Mouse (Mus musculus): ENCODE measurements at regions not wholly inside any gene's neighbourhood (a gene's known extent, or its start where the extent isn't known, plus 50 kb on each side); places are given as distances from the start of the nearest gene placed in this dataset.

DNA sequence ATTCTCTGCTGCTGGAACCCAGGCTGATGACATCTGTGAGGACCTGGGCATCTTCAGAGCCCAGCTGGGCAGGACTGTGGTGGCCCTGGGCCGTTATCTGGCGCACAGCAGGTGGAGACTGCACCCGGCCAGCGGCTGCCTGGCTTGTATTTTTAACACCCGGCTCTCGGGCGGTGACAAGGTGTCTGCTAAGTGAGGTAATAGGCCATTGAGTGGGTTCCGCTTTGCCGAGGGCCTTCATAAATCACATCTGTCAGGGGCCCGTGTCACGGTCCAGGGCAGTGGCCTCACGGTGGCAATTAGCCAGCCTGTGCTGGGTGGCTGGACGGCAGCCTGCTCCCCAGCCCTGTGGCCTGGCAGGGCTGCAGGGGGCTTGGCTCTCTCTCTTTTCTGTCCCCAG lies 118.8 kb downstream of the Mn1 start:
- no peak overlapping the region for H3K27ac ChIP-seq (ENCODE audit: control insufficient read depth, insufficient read depth, low read depth, low read length, poor library complexity)
- WGBS = 6% methylated on average over 13 of the region's 13 CpGs
- no peak overlapping the region for H3K4me3 ChIP-seq (replicated peaks; ENCODE audit: control insufficient read depth, low read depth, low read length)
- H3K4me1 ChIP-seq (ENCODE audit: control insufficient read depth, insufficient read depth, low read length) = peaks cover 3% of the 10 kb centered on the region
- TF ChIP-seq POLR2A (IDR thresholded peaks at IDR 0.05; ENCODE audit: borderline replicate concordance, control insufficient read depth, low read depth, low read length) = no peak
- TF ChIP-seq CTCF (IDR thresholded peaks at IDR 0.05; ENCODE audit: control insufficient read depth, insufficient read depth, low read length) = no peak

DNA sequence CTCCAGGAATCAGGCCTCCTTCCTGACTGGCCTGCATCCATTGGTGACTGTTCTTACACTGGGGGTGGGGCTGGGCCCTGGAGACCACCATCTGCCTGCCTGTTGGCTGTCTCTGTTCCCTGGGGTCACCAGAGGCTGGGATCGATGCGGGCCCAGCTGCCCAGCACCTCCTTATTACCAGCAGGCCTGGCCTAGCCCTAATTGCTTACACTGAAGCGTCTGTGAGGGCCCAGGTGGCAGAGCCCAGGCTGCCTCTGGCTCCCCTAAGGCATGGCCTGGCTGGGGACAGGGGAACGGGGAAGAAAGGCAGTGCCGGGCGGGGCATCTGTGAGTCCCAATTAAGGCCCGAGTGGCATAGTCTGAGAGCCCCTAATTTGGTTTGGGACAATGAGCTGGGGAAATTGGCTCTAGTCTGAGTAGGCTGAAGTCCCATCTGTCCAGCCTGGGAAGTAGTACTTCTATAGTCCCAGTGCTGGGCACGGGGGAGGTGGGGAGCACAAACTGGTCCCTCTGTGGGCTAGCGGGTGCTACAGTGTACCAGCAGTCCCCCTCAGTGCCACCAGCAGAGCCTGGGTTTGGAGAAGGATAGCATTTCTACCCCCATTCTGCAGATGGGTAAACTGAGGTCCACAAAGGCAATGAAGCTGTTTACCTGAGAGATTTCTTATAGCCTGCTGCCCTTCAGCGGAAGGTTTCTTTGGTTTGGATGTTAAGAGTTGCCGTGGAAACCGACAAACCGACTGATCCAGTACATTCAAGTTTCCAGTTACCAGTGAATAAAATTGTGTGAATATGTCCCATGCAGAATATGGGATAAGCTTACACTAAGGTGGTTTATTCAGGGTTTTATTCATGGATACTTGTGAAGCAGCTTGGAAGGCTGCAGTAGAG lies 121.6 kb downstream of the Mn1 start:
- no peak overlapping the region for H3K27ac ChIP-seq (ENCODE audit: control insufficient read depth, insufficient read depth, low read depth, low read length, poor library complexity)
- peaks cover 3% of the 10 kb centered on the region for H3K4me1 ChIP-seq (ENCODE audit: control insufficient read depth, insufficient read depth, low read length)
- TF ChIP-seq CTCF (IDR thresholded peaks at IDR 0.05; ENCODE audit: control insufficient read depth, insufficient read depth, low read length) (no peak), POLR2A (IDR thresholded peaks at IDR 0.05; ENCODE audit: borderline replicate concordance, control insufficient read depth, low read depth, low read length) (no peak)
- H3K4me3 ChIP-seq (replicated peaks; ENCODE audit: control insufficient read depth, low read depth, low read length) = no peak overlapping the region
- WGBS = 80% methylated on average over 13 of the region's 13 CpGs

DNA sequence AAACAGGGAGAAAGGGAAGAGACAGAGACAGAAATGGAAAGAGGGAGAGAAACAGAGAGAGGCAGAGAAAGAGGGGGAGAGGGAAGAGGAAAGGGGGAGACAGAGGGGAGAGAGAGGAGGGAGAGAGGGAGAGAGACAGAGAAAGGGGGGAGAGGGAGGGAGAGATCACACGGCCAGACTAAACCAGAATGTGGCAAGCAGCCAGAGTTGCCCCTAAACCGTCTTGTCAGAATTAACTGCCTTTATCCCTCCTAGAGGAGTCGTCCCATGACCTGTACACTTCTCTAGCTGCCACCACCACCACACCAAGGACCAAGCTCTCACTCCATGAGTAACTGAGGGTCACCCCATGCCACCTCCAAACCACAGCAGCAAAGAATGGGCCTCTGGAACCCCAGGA lies 123.3 kb downstream of the Mn1 start:
- Histone ChIP-seq H3K4me1 (ENCODE audit: control insufficient read depth, insufficient read depth, low read length) (peaks cover 1% of the 10 kb centered on the region), H3K27ac (ENCODE audit: control insufficient read depth, insufficient read depth, low read depth, low read length, poor library complexity) (no peak overlapping the region), H3K4me3 (replicated peaks; ENCODE audit: control insufficient read depth, low read depth, low read length) (no peak overlapping the region)
- TF ChIP-seq POLR2A (IDR thresholded peaks at IDR 0.05; ENCODE audit: borderline replicate concordance, control insufficient read depth, low read depth, low read length) (no peak), CTCF (IDR thresholded peaks at IDR 0.05; ENCODE audit: control insufficient read depth, insufficient read depth, low read length) (no peak)
- WGBS = 12% methylated on average over 3 of the region's 3 CpGs

DNA sequence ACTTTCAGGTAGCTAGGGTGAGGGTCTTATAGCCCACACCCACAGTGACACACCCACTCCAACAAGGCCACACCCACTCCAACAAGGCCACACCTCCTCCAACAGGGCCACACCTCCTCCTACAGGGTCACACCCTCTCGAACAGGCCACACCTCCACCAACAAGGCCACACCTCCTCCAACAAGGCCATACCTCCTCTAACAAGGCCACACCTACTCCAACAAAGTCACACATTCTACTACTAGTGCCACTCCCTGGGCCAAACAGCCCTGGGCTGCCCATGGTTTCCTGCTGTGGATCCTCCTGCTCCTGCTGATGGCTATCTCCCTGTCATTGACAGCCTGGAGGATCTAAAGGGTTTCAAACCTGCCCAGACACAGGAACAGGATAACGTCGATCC lies 124.9 kb downstream of the Mn1 start:
- H3K4me1 ChIP-seq (ENCODE audit: control insufficient read depth, insufficient read depth, low read length) = no peaks in the 10 kb centered on the region
- no peak for TF ChIP-seq CTCF (IDR thresholded peaks at IDR 0.05; ENCODE audit: control insufficient read depth, insufficient read depth, low read length)
- TF ChIP-seq POLR2A (IDR thresholded peaks at IDR 0.05; ENCODE audit: borderline replicate concordance, control insufficient read depth, low read depth, low read length) = no peak
- no peak overlapping the region for H3K4me3 ChIP-seq (replicated peaks; ENCODE audit: control insufficient read depth, low read depth, low read length)
- WGBS = 86% methylated on average over 3 of the region's 3 CpGs
- H3K27ac ChIP-seq (ENCODE audit: control insufficient read depth, insufficient read depth, low read depth, low read length, poor library complexity) = no peak overlapping the region

DNA sequence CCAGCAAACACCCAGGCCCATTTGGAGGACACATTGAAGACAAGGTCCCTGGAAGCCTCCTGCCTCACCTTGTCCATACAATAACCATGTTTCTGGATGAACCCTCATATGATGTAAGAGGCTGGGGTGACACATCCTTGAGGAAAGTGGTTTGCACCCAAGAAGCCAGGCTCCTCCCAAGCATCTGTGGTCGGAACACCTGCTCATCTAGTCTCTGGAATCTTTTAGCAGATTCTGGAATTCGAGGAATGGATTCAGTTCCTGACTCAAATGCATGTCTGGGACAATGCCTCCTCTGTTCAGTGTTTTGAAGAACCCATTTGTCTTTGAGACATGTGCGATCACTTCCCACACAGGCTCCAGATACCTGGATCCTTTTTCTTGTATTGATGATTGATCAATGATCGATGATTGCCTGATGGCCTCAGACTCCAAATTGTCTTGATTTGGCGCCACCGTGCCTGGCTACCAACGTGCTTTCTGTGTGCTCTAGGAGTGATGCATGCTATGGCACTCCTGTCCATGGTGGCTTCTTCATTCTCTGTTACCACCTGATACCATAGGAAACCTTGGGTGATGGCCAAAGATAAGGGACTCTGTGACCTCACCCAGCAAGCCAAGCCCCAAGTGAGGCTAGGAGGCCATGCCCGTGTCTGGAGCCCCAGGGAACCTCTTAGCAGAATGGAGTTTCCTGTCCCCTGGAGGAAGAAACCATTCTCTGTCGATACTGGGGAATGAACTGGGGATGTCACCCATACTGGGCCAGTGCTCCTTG lies 126.7 kb downstream of the Mn1 start:
- TF ChIP-seq CTCF (IDR thresholded peaks at IDR 0.05; ENCODE audit: control insufficient read depth, insufficient read depth, low read length) = no peak
- TF ChIP-seq POLR2A (IDR thresholded peaks at IDR 0.05; ENCODE audit: borderline replicate concordance, control insufficient read depth, low read depth, low read length) = no peak
- Histone ChIP-seq H3K4me3 (replicated peaks; ENCODE audit: control insufficient read depth, low read depth, low read length) (no peak overlapping the region), H3K4me1 (ENCODE audit: control insufficient read depth, insufficient read depth, low read length) (no peaks in the 10 kb centered on the region), H3K27ac (ENCODE audit: control insufficient read depth, insufficient read depth, low read depth, low read length, poor library complexity) (no peak overlapping the region)
- 70% methylated on average over 9 of the region's 9 CpGs for WGBS

DNA sequence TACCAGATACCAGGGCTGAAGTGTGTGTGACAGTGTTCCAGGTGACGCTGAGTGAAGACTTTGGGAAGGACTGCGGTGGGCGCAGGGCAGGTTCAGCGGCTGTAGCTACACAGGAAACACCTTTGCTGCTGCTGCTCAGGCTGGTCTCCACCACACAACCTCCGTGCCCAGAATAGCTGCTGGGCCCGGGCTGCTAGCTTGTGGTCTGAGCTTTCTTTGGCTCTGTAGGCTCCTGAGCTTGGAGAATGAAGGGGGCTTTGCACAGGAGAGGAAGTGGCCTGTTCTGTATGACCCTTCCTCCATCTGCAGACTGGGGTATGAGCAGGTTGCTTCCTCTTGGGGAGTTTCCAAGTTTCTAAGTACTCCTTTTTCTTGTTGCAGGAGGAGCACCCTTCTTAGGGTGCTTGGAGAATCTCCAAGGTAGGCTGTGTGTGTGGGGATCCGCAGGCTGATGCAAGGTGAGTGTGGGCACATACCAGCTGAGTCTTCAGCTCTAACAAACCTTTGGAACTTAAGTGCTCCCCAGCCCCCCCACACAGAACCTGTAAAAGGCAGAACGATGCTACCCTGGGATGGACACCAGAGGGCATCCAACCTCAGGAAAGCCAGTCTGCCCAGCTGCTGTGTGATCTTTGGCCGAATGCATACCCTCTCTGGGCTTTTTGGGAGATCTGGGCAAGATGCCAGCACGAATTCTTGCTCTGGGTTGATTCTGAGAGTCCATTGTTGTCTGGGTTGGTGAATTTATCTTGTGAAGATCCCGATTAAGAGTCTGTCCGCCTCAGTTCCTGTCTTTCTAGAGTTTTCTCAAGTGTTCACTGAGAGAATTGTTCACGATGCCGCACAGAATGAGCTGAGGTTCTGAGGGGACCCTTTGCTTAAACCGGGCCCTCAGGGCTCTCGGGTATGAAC lies 136.6 kb downstream of the Mn1 start:
- no peak for TF ChIP-seq CTCF (IDR thresholded peaks at IDR 0.05; ENCODE audit: control insufficient read depth, insufficient read depth, low read length)
- TF ChIP-seq POLR2A (IDR thresholded peaks at IDR 0.05; ENCODE audit: borderline replicate concordance, control insufficient read depth, low read depth, low read length) = no peak
- H3K4me1 ChIP-seq (ENCODE audit: control insufficient read depth, insufficient read depth, low read length) = no peaks in the 10 kb centered on the region
- H3K4me3 ChIP-seq (replicated peaks; ENCODE audit: control insufficient read depth, low read depth, low read length) = no peak overlapping the region
- WGBS = 6% methylated on average over 16 of the region's 16 CpGs
- H3K27ac ChIP-seq (ENCODE audit: control insufficient read depth, insufficient read depth, low read depth, low read length, poor library complexity) = no peak overlapping the region

DNA sequence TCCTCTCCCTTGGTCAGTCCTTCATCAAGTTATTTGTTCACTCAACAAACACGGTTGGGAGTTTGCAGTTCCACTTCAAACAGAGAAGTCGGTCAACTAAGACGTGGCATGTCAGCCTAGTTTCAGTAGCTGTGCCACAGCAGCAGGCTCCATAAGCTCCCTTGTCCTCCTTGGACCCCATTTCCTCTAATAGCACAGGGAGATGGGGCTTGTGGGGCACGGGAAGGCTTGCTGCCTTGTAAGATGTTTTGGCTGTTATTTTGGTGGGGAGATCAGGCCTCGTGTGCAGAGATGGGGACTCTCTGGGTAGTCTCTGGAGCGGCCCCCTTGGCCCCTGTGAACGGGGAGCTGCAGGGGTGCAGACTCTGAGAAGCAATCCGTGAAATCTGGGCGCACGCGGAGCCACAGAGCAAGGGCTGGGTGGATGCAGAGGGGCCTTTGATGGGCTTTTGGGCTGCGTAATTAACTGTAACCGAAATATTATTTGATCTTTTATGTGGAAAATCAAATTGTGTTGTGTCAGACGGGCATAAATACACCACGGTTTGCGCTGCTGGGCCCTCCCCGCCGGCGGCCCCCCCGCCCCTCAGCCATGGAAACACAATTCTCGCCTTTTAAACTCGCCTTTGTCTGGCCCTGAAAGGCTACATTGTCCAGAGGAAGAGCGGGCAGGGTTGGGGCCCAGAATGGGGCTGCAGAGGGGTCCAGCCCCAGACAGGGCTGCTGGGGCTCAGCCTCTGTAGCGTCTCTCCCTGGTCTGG lies 137.6 kb downstream of the Mn1 start:
- H3K4me3 ChIP-seq (replicated peaks; ENCODE audit: control insufficient read depth, low read depth, low read length) = no peak overlapping the region
- no peaks in the 10 kb centered on the region for H3K4me1 ChIP-seq (ENCODE audit: control insufficient read depth, insufficient read depth, low read length)
- no peak overlapping the region for H3K27ac ChIP-seq (ENCODE audit: control insufficient read depth, insufficient read depth, low read depth, low read length, poor library complexity)
- TF ChIP-seq CTCF (IDR thresholded peaks at IDR 0.05; ENCODE audit: control insufficient read depth, insufficient read depth, low read length) (no peak), POLR2A (IDR thresholded peaks at IDR 0.05; ENCODE audit: borderline replicate concordance, control insufficient read depth, low read depth, low read length) (no peak)
- WGBS = 65% methylated on average over 24 of the region's 24 CpGs

All from bone marrow, adult 2 months (tissue).